Mouse (Mus musculus) frontal cortex, adult 2 months (tissue): ENCODE data around the gene Gm28048. TPM values are rescaled to one million over a fixed set of nuclear protein-coding genes. Genes with fewer than 3 reads are reported as not detected.
A peak's percentile ranks its signal among the peaks of the same experiment; 100 is the strongest.

ENCODE experiments used
- DNase-seq, 2 experiments: peaks; one replicate each; pipeline ENCODE4 v3.0.0; 2022; ENCODE audit warnings: low spot score in 1 of 2; ENCODE audit errors: extremely low spot score in 1 of 2
- polyA plus RNA-seq: library from polyadenylated mRNA; depleted of rRNA; stranded (reverse); fragments of >200 nt; gene quantifications from 2 replicates; pipeline ENCODE4 v1.2.3, GENCODE M21; 2012

Gm28048 gene
- polyA plus RNA-seq, 1 experiment, result 6.4 TPM

DNA sequence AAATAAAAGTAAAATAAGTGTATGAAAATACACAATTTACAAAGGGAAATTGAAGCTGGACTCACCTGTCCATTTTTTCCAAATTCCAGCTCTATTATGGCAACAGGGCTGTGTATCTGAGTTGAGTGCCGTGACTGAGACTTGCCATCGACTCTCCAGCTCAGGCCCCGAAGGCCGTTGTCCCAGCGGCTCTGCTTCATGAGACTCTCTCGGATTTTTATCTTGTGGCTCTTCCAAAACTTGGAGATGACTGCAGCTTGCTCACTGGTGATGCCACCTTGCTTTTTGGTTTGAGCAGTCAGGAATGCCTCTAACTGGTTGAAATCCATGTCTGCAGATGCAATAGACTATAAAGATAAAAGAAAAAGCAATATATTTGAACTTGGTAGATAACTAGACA, 25.5 kb downstream of the Gm28048 start:
- no peak for DNase-seq

DNA sequence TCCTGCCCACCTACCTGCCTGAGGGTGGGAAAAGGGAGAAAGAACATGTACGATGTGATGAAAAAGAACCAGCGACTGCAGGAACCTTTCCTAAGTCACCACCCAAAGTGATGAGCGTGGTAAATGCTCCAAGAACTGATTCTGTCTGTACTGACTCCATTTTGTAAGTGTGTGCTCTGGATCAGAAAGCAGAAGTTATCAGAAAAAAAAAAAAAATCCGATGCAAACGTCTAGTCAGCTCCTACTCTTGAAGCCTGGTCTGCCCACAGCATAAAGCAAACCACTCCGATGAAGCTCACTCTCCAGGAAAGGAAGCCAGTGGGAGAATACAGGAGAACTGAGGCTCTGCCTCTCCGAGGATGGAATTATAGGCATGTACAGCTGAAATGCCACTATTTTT, 29.2 kb downstream of the Gm28048 start:
- DNase-seq, result no peak

DNA sequence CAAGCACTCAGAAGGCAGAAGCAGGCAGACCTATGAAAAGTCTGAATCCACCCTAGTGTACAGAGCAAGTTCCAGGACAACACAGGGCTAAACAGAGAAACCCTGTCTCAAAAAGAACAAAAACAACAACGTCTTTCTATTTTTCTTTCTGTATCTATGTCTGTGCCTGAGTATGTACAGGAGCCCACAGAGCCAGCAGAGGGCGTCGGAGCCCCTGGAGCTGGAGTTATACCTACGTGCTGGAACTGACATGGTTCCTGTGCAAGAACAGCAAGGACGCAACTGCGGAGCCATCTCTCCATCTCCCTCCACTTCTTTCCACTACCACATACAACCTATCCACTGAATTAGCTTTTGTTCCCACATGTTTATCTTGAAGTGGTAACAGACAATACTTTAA, 31.8 kb downstream of the Gm28048 start:
- no peak for DNase-seq

DNA sequence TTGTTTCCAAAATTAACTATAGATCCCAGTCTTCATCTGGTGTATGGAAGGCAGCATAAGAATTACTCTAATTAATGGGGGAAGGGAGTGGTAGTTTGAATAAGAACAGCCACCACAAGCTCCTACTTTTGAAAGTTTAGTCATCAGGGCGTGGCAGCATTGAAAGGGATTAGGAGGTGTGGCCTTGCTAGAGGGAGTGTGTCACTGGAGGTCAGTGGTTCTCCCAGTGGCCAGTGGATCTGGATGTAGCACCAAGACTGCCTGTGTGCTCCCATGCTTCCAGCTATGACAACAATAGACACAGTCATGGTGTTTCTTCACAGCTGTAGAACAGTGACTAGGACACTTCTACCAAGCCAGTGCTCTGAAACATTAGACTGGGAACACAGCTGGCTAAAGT, 32.8 kb downstream of the Gm28048 start:
- no peak for DNase-seq

DNA sequence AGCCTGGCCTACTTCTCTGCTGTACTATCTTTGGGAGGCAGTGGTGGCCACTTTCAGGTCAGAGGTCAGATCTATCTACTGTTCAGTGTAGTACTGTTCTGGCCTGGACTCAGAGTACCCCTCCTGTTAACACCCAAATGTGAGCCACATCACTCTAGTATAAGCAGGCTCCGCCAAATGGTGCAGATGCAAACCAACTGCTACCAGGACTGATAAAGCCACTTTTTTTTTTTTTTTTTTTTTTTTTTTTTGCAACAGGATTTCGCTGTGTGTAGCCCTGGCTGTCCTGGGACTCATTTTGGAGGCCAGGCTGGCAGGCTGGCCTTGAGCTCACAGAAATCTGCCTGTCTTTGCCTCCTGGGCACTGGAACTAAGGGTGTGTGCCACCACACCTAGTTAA, 42.9 kb downstream of the Gm28048 start:
- no peak for DNase-seq

DNA sequence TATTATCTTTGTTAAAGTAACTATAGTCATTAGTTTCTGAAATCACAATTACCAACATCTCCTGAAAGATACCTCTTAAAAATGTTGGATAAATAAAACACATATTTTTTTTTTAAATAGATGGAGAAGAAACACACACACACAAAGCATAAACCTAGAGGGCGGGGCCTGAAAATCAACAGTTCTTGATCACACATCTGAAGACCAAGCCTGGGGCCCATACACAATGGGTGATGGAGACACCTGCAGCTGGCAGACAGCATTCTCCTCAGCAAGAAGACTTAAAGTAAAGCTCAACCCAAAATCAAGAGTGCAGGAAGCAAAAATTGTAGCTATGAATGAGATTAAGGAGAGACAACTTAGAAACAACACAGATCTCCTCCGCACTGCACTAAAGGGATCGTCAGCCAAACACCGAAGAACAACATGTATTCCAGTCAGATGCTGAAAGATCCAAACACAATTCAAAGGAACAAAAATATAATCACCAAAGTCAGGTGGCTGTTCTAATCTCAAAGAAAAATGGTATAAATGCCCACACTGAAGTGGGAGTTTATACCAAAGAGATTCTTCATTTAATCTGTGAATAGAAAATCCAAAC, 44.1 kb downstream of the Gm28048 start:
- DNase-seq, result peak in 1 of 2 experiments; percentile 12

DNA sequence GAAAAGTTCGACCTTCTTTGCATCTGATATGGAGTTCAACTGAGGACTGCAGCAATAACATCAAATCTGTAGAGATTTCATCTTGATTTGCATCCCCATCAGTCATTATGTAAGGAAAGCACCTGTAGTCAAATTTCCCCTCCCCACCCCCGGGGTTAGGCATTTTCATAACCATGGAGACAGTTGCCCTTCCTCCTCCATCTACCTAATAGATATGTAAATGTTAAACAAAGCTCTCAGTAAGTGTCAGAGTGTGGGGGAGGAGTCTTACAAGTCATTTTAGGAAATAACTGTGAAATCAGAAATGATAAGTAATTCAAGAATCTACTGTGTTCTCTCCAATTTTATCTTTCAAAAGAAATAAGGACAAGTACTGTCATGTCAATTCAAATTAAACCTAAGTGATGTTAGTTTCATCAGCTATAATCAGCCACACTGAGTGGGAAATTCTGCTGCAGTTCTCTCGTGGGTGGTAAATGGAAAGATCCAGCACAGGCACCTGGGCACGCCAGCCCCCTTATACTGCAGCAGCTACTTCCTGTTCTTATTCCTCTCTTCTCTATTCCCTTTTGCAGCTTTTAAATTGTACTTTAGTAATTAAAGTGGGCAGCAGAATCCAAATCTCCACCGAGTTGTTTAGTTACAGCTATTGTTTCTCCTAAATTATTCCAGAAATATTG, 45.3 kb downstream of the Gm28048 start:
- peak in 1 of 2 experiments; percentile 60 for DNase-seq

DNA sequence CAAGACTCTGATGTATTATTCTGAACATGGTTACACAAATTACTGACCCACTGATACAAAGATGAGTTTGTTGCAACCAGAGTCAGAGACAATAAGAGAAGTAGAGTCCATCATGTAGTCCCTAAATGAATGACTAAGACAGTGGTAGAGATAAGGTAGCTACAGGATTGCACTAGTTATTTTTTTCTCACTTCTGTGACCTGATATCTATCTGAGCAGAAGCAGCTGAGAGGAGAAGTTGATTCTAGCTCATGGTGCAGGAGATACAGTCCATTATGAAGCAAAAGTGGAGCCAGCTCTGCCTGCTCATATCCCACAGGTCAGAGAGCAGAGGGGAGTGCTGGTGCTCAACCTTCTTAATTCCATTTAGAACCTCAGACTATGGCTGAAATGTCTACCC, 49.7 kb downstream of the Gm28048 start:
- no peak for DNase-seq

DNA sequence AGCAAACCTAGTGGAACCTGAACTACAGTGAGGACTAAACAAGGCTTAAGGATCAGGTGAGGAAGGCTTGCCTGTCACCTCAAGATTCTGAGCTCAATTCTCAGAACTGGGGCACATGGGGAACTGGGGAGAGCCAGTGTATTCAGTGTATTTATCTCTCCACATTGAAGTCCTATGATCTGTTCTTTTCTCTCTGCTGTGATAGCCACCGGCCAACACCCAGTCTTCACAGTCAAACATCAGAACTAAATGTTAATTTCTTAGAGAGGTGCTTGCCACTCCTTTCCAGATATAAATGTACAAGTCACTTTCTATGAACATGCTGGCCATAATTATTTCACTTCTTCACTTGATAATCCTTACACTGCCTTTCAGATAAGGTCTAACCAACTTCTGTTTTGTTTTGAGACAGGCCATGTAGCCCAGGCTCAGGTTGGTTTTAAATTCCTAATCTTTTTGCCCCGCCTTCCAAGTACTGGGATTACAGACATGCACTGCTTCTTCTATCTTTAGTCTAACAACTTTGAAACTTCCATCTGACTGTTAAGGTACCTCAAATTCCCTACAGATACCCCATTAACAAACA, 50.5 kb downstream of the Gm28048 start:
- no peak for DNase-seq

DNA sequence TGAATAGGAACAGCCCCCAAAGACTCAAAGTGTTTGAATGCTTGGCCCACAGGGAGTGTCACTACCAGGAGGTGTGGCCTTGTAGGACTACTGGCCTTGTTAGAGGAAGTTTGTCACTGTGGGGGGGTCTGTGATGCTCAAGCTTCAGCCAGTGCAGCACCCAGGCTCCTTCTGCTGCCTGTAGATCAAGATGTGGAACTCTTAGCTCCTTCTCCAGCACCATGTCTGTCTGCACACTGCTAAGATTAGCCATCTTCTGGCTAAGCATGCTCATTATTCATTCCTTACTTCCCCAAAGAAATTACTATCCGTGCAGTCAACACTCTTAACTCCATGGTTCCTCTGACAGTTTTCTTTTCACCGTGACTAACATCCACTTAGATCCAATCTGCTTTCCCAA, 51.8 kb downstream of the Gm28048 start:
- no peak for DNase-seq

DNA sequence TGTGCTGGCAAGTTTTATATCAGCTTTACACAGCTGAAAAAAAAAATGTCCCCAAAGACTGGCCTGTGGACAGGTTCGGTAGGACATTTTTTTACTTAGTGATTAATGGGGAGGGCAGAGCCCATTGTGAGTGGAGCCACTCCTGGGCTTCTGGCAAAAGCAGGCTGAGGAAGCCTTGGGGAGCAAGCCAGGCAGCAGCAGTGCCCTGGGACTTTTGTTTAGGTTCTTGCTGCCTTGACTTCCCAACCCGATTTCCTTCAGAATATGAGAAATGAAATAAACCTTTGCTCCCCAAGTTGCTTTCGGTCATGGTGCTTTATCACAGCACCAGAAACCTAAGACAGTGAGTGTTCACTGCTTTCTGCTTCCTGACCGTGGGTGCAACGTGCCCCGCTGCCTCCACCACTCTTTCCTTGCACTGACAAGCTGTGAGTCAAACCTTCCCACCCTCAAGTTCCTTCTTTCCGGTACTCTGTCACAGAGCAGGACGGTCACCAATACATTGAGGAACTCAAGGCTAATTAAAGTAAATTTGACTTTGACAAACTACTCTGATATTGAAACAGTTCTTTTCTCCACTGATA, 53.2 kb downstream of the Gm28048 start:
- DNase-seq, result peak in 1 of 2 experiments; percentile 17

DNA sequence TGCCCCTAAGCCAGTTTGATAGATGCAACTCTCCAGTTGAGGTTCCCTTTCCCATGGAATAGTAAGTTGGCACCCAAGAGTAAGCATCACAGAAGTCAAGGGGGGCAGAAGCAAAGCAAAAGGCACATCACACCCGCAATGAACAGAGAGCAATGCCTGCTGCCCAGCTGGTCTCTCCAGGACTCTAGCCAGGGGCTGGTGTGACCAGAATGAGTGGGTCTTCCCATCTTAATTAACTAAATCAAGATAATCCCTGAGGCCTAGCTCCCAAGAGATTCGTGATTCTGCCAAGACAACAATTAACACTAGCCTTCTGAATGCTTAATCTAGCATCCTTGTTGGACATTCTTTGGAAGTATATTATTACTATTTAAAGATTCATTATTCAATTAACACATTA, 58.3 kb downstream of the Gm28048 start:
- DNase-seq, result no peak

DNA sequence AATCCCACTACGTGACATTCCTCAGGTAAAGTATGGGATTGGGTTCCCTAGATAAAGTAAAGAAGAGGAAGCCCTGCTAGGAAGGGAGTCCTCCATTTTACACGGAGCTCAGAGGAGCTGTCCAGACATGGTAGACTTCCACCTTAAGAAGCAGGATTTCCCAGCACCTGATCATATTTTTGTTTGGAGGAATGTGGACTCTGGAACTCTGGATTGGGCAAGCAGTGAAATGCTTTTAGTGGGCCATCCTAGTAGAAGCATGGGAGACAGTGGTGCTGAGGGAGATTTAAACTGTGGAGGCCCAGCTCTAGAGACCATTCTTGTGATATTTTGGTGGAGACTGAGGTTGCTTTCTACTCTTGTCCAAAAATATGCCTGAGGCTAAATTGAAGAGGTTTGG, 59.3 kb downstream of the Gm28048 start:
- no peak for DNase-seq

DNA sequence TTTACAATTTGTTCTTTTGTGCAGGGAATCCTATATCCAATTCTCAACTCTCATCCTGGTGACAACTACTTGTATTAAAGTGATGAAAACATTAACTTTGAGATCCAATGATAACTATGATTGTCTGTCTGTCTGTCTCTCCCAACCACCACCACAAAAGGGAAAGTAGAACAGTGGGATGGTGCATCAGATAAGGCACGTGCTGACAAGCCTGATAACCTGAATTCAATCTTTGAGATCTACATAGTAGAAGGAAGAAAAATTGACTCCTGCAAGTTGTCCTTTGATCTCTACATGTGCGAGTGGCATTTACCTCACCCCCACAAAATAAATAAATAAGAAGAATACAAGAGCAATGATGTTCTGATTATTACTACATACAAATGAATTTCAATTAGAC, 62.6 kb downstream of the Gm28048 start:
- DNase-seq, result no peak

DNA sequence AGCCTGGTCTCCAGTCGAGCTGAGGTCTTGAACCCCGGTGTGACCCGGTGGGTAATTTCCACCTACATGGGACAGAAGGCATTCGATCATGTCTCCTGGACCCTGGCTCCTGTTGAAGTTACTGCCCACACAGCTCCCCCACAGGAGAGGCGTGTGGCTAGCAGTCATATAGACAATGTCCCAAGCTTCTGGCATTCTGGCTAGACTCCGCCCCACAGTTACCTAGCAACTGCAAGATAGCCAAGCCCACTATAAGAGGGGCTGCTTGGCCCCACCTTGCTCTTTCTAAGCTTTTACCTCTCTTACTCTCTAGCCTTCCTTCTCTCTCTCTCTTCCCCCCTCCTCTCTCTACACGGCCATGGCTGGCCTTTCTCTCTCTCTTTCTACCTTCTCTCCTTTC, 64.1 kb downstream of the Gm28048 start:
- DNase-seq, result no peak

DNA sequence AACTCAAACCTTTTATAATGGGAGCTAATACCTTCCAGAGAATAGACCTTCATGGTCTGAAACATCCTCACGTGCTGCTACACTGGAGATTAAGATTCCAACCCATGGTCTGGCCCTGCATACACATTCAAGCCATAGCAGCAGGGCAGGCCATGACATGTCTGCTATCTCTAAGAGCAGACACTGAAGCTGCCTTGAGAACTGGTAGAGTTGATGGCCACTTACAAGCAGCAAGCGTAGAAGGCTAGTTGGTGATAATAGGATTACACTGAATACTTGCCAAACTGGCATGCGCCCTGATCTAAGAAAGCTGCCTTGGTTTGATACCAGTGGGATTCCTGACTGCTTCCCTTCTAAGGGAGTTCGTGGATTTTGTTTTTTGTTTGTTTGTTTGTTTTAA, 68.1 kb downstream of the Gm28048 start:
- DNase-seq, result no peak

DNA sequence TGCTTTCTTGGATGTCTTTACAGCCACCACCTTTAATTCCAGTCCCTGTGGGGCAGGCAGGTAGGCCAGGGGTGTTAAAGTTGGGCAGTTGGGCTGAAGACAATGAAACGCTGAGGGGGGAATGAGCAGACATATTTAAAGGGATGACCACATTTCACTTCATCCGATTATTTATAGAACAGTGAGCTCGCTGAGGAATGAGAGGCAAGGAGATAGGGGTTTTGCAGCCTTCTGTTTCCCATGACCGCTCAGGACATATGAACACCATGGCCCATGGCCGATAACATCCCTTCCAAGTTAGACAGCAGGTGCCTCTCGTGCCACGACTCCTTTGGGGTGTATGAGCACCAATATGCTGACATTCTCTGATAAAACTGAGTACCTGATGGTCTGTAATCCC, 70.1 kb downstream of the Gm28048 start:
- DNase-seq, result no peak

DNA sequence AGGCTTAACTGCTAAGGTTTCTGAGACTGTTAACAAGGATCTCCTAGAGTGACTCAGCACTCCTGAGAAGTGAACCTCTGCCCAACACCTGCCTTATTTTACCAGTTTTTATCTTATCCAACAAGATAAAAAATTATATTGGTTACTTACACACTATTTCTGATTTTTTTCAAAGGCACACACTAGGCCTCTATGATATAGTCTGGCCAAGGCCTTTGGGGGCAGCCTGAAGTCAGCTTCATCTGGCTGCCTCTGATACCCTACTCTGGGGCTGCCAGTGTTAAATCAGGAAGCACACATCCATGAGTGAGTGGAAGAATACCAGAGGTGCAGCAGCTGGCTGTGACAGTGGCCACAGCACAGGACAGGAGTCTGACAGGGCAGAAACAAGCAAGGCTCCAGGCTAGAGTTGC, 75.4 kb downstream of the Gm28048 start:
- no peak for DNase-seq

DNA sequence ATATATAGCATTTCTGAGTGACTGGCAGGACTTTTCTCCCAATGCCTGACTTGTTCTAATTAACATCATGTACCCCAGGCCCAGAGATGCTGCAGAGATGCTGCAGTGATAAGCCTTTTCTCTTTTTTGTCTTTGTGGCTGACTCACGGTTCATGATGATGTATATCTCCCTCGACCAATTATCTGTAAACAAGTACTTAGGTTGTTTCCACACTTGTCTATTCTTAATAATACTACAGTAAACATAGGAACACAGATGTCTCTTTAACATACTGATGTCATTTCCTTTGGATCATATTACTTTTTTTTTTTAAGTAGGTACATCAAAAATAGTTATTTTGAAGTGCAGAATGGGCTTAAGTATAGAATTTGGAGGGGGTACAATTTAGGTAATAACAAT, 79.0 kb downstream of the Gm28048 start:
- no peak for DNase-seq

DNA sequence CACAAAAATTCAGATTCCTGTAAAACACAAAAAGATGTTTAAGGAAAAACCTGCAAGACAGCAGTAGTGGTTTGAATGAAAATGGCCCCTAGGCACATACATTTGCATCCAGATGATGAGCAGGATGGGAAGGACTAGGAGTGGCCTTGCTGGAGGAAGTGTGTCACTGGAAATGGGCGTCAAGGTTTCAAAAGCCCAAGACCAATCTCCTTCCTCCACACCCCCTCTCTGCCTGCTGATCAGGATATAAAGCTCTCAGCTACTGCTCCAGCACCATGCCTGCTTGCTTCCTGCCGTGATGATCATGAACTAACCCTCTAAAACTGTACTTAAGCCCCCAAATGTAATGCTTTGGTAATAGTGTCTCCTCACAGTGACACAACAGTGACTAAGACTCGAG, 81.8 kb downstream of the Gm28048 start:
- DNase-seq, result no peak

DNA sequence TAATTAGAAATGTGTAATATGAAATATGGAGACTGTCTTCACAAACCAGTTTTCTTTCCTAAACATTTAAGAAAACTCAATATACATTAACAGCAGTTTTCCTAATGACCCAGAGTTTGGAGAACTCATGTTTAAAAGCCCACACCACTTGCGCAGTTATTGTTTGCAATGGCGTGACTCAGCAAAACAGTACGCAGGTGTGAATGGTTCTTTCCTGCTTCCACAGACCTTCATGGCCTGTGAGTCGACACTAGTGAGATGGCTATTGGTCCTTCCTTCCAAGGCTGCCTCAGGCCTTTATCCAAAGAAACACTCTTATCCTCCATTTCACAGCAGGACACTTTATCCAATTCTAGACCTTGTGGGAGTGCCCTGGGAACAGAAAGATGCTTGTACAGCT, 84.2 kb downstream of the Gm28048 start:
- DNase-seq, result no peak

DNA sequence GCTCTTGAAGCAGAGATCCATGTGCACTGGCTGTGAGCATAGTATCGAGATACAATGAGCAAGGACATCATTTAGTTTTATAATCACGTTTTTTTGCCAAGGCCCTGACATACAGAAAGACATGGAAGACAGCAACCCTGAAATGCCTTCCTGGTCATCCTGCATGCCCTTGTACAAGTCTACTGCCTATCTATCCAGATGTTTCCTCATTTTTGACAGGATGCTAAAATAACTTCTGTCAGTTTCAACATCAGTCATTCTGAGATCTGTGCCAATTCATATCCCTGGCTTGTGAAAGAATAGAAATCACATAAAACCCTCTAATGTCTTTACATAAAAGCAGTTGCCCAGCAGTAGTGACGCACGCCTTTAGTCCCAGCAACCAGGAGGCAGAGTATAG, 84.8 kb downstream of the Gm28048 start:
- no peak for DNase-seq
